Mouse (Mus musculus): ENCODE data around the gene Vasn.

Vasn gene

GRCm38 (mm10) chr16:4606431-4607084, 33.2 kb upstream of the Vasn start:
- peak; percentile 71 to 73 for DNase-seq (ENCODE audit: low spot score in 2 of 2)

- DNase-seq (ENCODE audit: low spot score in 2 of 2), result peak; percentile 79 to 85
Observed at GRCm38 (mm10) chr16:4607818-4608531, 31.8 kb upstream of the Vasn start.

- DNase-seq (ENCODE audit: low spot score in 2 of 2), result no peak
Observed at GRCm38 (mm10) chr16:4608532-4609059, 31.1 kb upstream of the Vasn start.

- no peak for DNase-seq (ENCODE audit: low spot score in 2 of 2)
Observed at GRCm38 (mm10) chr16:4611193-4611592, 28.5 kb upstream of the Vasn start.

- DNase-seq (ENCODE audit: low spot score in 2 of 2), result no peak
Observed at GRCm38 (mm10) chr16:4611676-4612075, 28.1 kb upstream of the Vasn start.

- DNase-seq (ENCODE audit: low spot score in 2 of 2), result no peak
Observed at GRCm38 (mm10) chr16:4613736-4614135, 26.0 kb upstream of the Vasn start.

- no peak for DNase-seq (ENCODE audit: low spot score in 2 of 2)
Observed at GRCm38 (mm10) chr16:4614639-4615038, 25.1 kb upstream of the Vasn start.

GRCm38 (mm10) chr16:4615297-4615696, 24.4 kb upstream of the Vasn start:
- no peak for DNase-seq (ENCODE audit: low spot score in 2 of 2)

GRCm38 (mm10) chr16:4616829-4617228, 22.9 kb upstream of the Vasn start:
- DNase-seq (ENCODE audit: low spot score in 2 of 2), result no peak

- DNase-seq (ENCODE audit: low spot score in 2 of 2), result no peak
Observed at GRCm38 (mm10) chr16:4624074-4624473, 15.7 kb upstream of the Vasn start.

GRCm38 (mm10) chr16:4624481-4625110, 15.1 kb upstream of the Vasn start, which contains the start of gene Pam16:
Pam16 (minus strand) TSS chr16:4624988.
- peak; percentile 95 for DNase-seq (ENCODE audit: low spot score in 2 of 2)

GRCm38 (mm10) chr16:4627105-4627504, 12.6 kb upstream of the Vasn start:
- DNase-seq (ENCODE audit: low spot score in 2 of 2), result no peak

GRCm38 (mm10) chr16:4628898-4629419, 10.8 kb upstream of the Vasn start:
- DNase-seq (ENCODE audit: low spot score in 2 of 2), result no peak

- DNase-seq (ENCODE audit: low spot score in 2 of 2), result peak in 1 of 2 experiments; percentile 73
Observed at GRCm38 (mm10) chr16:4629950-4630349, 9.8 kb upstream of the Vasn start.

GRCm38 (mm10) chr16:4632050-4632449, 7.7 kb upstream of the Vasn start:
- no peak for DNase-seq (ENCODE audit: low spot score in 2 of 2)

- no peak for DNase-seq (ENCODE audit: low spot score in 2 of 2)
Observed at GRCm38 (mm10) chr16:4633661-4634060, 6.1 kb upstream of the Vasn start.

GRCm38 (mm10) chr16:4634681-4635080, 5.1 kb upstream of the Vasn start:
- DNase-seq (ENCODE audit: low spot score in 2 of 2), result no peak

GRCm38 (mm10) chr16:4635760-4636159, 4.0 kb upstream of the Vasn start:
- DNase-seq (ENCODE audit: low spot score in 2 of 2), result no peak

- DNase-seq (ENCODE audit: low spot score in 2 of 2), result no peak
Observed at GRCm38 (mm10) chr16:4638891-4639390, 800 bp upstream of the Vasn start.

- no peak for DNase-seq (ENCODE audit: low spot score in 2 of 2)
Observed at GRCm38 (mm10) chr16:4640267-4641005, 695 bp downstream of the Vasn start.

- no peak for DNase-seq (ENCODE audit: low spot score in 2 of 2)
Observed at GRCm38 (mm10) chr16:4641119-4641838, 1.5 kb downstream of the Vasn start.

Data from right cerebral cortex, postnatal 10 days (tissue).